Mouse (Mus musculus) cerebellum, adult (tissue): Measurements from ENCODE around the gene Fggy.

Experiments
- ATAC-seq: cut with Nextera tagmentation; 2 replicates; pipeline ENCODE4 v1.9.2; 2017; ENCODE audit warnings: mild to moderate bottlenecking, moderate library complexity, mixed read lengths; ENCODE audit not compliant: insufficient number of reproducible peaks, low FRiP score, low TSS enrichment

Gene Fggy

GRCm38 (mm10) chr4:95557333-95557956 lies at the start of gene Fggy:
TSS of gene Fggy (plus strand) at chr4:95557507.
- peak; percentile 99 for ATAC-seq

- ATAC-seq = no peak
Observed at GRCm38 (mm10) chr4:95507946-95508311, 49.4 kb upstream of the Fggy start.

GRCm38 (mm10) chr4:95518382-95518781 lies 38.9 kb upstream of the Fggy start:
- no peak for ATAC-seq

- ATAC-seq = no peak; the same call in 1 of the 2 replicates
Observed at GRCm38 (mm10) chr4:95519975-95520642, 37.2 kb upstream of the Fggy start.

GRCm38 (mm10) chr4:95520643-95521032 lies 36.7 kb upstream of the Fggy start:
- no peak for ATAC-seq

GRCm38 (mm10) chr4:95526588-95526987 lies 30.7 kb upstream of the Fggy start:
- no peak for ATAC-seq

GRCm38 (mm10) chr4:95530757-95531156 lies 26.6 kb upstream of the Fggy start:
- no peak for ATAC-seq

GRCm38 (mm10) chr4:95533946-95534345 lies 23.4 kb upstream of the Fggy start:
- ATAC-seq = no peak

GRCm38 (mm10) chr4:95541382-95542038 lies 15.8 kb upstream of the Fggy start:
- ATAC-seq = no peak

- no peak for ATAC-seq
Observed at GRCm38 (mm10) chr4:95542039-95542790, 15.1 kb upstream of the Fggy start.

- no peak for ATAC-seq
Observed at GRCm38 (mm10) chr4:95543529-95543928, 13.8 kb upstream of the Fggy start.

GRCm38 (mm10) chr4:95556663-95557332 lies 509 bp upstream of the Fggy start:
- ATAC-seq = no peak

GRCm38 (mm10) chr4:95558271-95558888 lies 1.1 kb downstream of the Fggy start:
- no peak for ATAC-seq

GRCm38 (mm10) chr4:95571621-95572020 lies 14.3 kb downstream of the Fggy start:
- ATAC-seq = no peak

GRCm38 (mm10) chr4:95573704-95574103 lies 16.4 kb downstream of the Fggy start:
- no peak for ATAC-seq

GRCm38 (mm10) chr4:95575411-95575911 lies 18.2 kb downstream of the Fggy start:
- no peak for ATAC-seq

GRCm38 (mm10) chr4:95579183-95579582 lies 21.9 kb downstream of the Fggy start:
- no peak for ATAC-seq

GRCm38 (mm10) chr4:95584107-95584762 lies 26.9 kb downstream of the Fggy start:
- no peak for ATAC-seq

- ATAC-seq = no peak
Observed at GRCm38 (mm10) chr4:95586274-95587001, 29.1 kb downstream of the Fggy start.
